Mouse (Mus musculus) CD4-positive helper T cell, adult 2 months (primary cell): Measurements from ENCODE around the gene Pdlim5.
A peak's percentile ranks its signal among the peaks of the same experiment; 100 is the strongest.

Experiments
- DNase-seq: peaks from one replicate; pipeline ENCODE4 v3.0.0-alpha.2; 2012; ENCODE audit warnings: low read depth, missing footprints, low spot score

Pdlim5 gene

GRCm38 (mm10) chr3:142339440-142340251 lies 55.9 kb downstream of the Pdlim5 start:
- DNase-seq: no peak

GRCm38 (mm10) chr3:142338058-142338457 lies 57.4 kb downstream of the Pdlim5 start:
- no peak for DNase-seq

GRCm38 (mm10) chr3:142334496-142334895 lies 61.0 kb downstream of the Pdlim5 start:
- DNase-seq: no peak

GRCm38 (mm10) chr3:142333458-142333857 lies 62.0 kb downstream of the Pdlim5 start:
- no peak for DNase-seq

- DNase-seq: no peak
These were observed 62.8 kb downstream of the Pdlim5 start for GRCm38 (mm10) chr3:142332716-142333115.

GRCm38 (mm10) chr3:142331872-142332554 lies 63.5 kb downstream of the Pdlim5 start:
- no peak for DNase-seq

- no peak for DNase-seq
These were observed 65.1 kb downstream of the Pdlim5 start for GRCm38 (mm10) chr3:142330425-142330824.

- no peak for DNase-seq
These were observed 71.9 kb downstream of the Pdlim5 start for GRCm38 (mm10) chr3:142323592-142323991.

- no peak for DNase-seq
These were observed 73.6 kb downstream of the Pdlim5 start for GRCm38 (mm10) chr3:142321930-142322329.

- DNase-seq: no peak
These were observed 77.3 kb downstream of the Pdlim5 start for GRCm38 (mm10) chr3:142318147-142318546.

GRCm38 (mm10) chr3:142316138-142316740 lies 79.3 kb downstream of the Pdlim5 start:
- DNase-seq: no peak

GRCm38 (mm10) chr3:142311075-142311474 lies 84.4 kb downstream of the Pdlim5 start:
- no peak for DNase-seq

GRCm38 (mm10) chr3:142310446-142310845 lies 85.0 kb downstream of the Pdlim5 start:
- no peak for DNase-seq

GRCm38 (mm10) chr3:142295287-142295676 lies 100.2 kb downstream of the Pdlim5 start:
- DNase-seq: no peak

- DNase-seq: peak; percentile 65
These were observed 100.7 kb downstream of the Pdlim5 start for GRCm38 (mm10) chr3:142294616-142295286.

- DNase-seq: no peak
These were observed 101.9 kb downstream of the Pdlim5 start for GRCm38 (mm10) chr3:142293561-142293960.

GRCm38 (mm10) chr3:142282706-142283105 lies 112.8 kb downstream of the Pdlim5 start:
- peak; percentile 62 for DNase-seq

GRCm38 (mm10) chr3:142281656-142282055 lies 113.8 kb downstream of the Pdlim5 start:
- DNase-seq: no peak

- DNase-seq: peak; percentile 72
These were observed 114.4 kb downstream of the Pdlim5 start for GRCm38 (mm10) chr3:142281093-142281445.

- no peak for DNase-seq
These were observed 115.0 kb downstream of the Pdlim5 start for GRCm38 (mm10) chr3:142280366-142281092.

- no peak for DNase-seq
These were observed 116.5 kb downstream of the Pdlim5 start for GRCm38 (mm10) chr3:142279011-142279410.
